Mouse (Mus musculus): Measurements from ENCODE around the gene Mff. TPM values are rescaled to one million over a fixed set of nuclear protein-coding genes. Genes with fewer than 3 reads are reported as not detected.

The Mff gene
- total RNA-seq, 2 experiments from 2014 or later = 178 to 193 TPM

- DNase-seq (ENCODE audit: low spot score) = no peak
- intact Hi-C loops (cut with DNase I) = no loop called here
Observed at GRCm38 (mm10) chr1:82768269-82768668, 43.6 kb downstream of the Mff start, which contains the start of gene Tm4sf20. Gene Tm4sf20 (minus strand): TSS chr1:82768461.

GRCm38 (mm10) chr1:82771022-82771586, 46.4 kb downstream of the Mff start, which contains the start of gene Gm47791:
Gene Gm47791 (minus strand): TSS chr1:82771243.
- intact Hi-C loops (cut with DNase I) = no loop called here

GRCm38 (mm10) chr1:82772428-82772827, 47.7 kb downstream of the Mff start:
- no peak for DNase-seq (ENCODE audit: low spot score)
- intact Hi-C loops (cut with DNase I) = no loop called here

More at GRCm38 (mm10) chr1:82771022-82771586, 46.4 kb downstream of the Mff start, which contains the start of gene Gm47791:
- DNase-seq (ENCODE audit: low spot score) = no peak

- intact Hi-C loops (cut with DNase I) = no loop called here
Observed at GRCm38 (mm10) chr1:82773208-82773607, 48.5 kb downstream of the Mff start.

GRCm38 (mm10) chr1:82775293-82775692, 50.6 kb downstream of the Mff start:
- intact Hi-C loops (cut with DNase I) = no loop called here
- no peak for DNase-seq (ENCODE audit: low spot score)

More at GRCm38 (mm10) chr1:82773208-82773607, 48.5 kb downstream of the Mff start:
- no peak for DNase-seq (ENCODE audit: low spot score)

- no peak for DNase-seq (ENCODE audit: low spot score)
- intact Hi-C loops (cut with DNase I) = no loop called here
Observed at GRCm38 (mm10) chr1:82779388-82779966, 54.8 kb downstream of the Mff start.

GRCm38 (mm10) chr1:82783559-82783958, 58.9 kb downstream of the Mff start:
- intact Hi-C loops (cut with DNase I) = no loop called here
- DNase-seq (ENCODE audit: low spot score) = no peak

GRCm38 (mm10) chr1:82785546-82785945, 60.9 kb downstream of the Mff start:
- no peak for DNase-seq (ENCODE audit: low spot score)

GRCm38 (mm10) chr1:82787414-82787813, 62.7 kb downstream of the Mff start:
- peak; percentile 55 for DNase-seq (ENCODE audit: low spot score)
- intact Hi-C loops (cut with DNase I) = loop anchor here (1.0 to 5.0 kb wide), 3 partner anchors 200 to 400 kb away; no protein-coding TSS in a partner anchor

More at GRCm38 (mm10) chr1:82785546-82785945, 60.9 kb downstream of the Mff start:
- intact Hi-C loops (cut with DNase I) = loop anchor here (5.0 kb wide), 1 partner anchor 402 kb away; no protein-coding TSS in a partner anchor

- intact Hi-C loops (cut with DNase I) = loop anchor here (5.0 kb wide), 1 partner anchor 399 kb away; no protein-coding TSS in a partner anchor
- DNase-seq (ENCODE audit: low spot score) = no peak
Observed at GRCm38 (mm10) chr1:82788070-82788469, 63.4 kb downstream of the Mff start.

GRCm38 (mm10) chr1:82791105-82791504, 66.4 kb downstream of the Mff start:
- intact Hi-C loops (cut with DNase I) = no loop called here
- no peak for DNase-seq (ENCODE audit: low spot score)

- no peak for DNase-seq (ENCODE audit: low spot score)
- intact Hi-C loops (cut with DNase I) = no loop called here
Observed at GRCm38 (mm10) chr1:82792238-82792637, 67.5 kb downstream of the Mff start.

- no peak for DNase-seq (ENCODE audit: low spot score)
- intact Hi-C loops (cut with DNase I) = no loop called here
Observed at GRCm38 (mm10) chr1:82793110-82793509, 68.4 kb downstream of the Mff start.

GRCm38 (mm10) chr1:82793986-82794385, 69.3 kb downstream of the Mff start:
- DNase-seq (ENCODE audit: low spot score) = no peak
- intact Hi-C loops (cut with DNase I) = no loop called here

GRCm38 (mm10) chr1:82795211-82795610, 70.5 kb downstream of the Mff start:
- no peak for DNase-seq (ENCODE audit: low spot score)
- intact Hi-C loops (cut with DNase I) = no loop called here

- DNase-seq (ENCODE audit: low spot score) = no peak
- intact Hi-C loops (cut with DNase I) = no loop called here
Observed at GRCm38 (mm10) chr1:82795702-82796443, 71.2 kb downstream of the Mff start.

- intact Hi-C loops (cut with DNase I) = no loop called here
Observed at GRCm38 (mm10) chr1:82797088-82797487, 72.4 kb downstream of the Mff start.

GRCm38 (mm10) chr1:82798304-82798703, 73.6 kb downstream of the Mff start:
- intact Hi-C loops (cut with DNase I) = no loop called here
- no peak for DNase-seq (ENCODE audit: low spot score)

More at GRCm38 (mm10) chr1:82797088-82797487, 72.4 kb downstream of the Mff start:
- no peak for DNase-seq (ENCODE audit: low spot score)

- intact Hi-C loops (cut with DNase I) = no loop called here
- DNase-seq (ENCODE audit: low spot score) = no peak
Observed at GRCm38 (mm10) chr1:82798922-82799321, 74.2 kb downstream of the Mff start.

- intact Hi-C loops (cut with DNase I) = no loop called here
- DNase-seq (ENCODE audit: low spot score) = no peak
Observed at GRCm38 (mm10) chr1:82801105-82801783, 76.6 kb downstream of the Mff start.
